Mouse (Mus musculus): ENCODE results near the gene Prss48. TPM values are rescaled to one million over a fixed set of nuclear protein-coding genes. Genes with fewer than 3 reads are reported as not detected.

The Prss48 gene
- polyA plus RNA-seq, 1 experiment from 2014 or later: not detected

DNA sequence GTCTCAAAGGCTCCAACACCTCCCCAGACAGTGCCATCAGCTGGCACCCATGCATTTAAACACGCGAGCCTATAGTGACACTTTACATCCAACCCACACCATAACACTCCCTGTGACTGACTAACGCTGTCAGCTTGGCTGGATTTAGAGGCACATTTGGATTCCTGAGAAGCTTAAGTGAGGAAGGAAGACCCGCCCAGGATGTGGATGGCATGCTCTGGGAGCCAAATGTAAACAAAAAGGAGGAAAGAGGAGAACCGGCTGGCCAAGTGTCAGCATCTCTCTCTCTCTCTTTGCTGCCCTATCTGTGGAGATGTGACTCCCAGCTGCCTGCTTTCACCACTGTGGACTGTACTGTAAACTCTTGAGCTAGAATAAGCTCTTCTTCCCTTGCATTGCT lies 41.2 kb downstream of the Prss48 start:
- DNase-seq (ENCODE audit: low spot score): no peak
- Histone ChIP-seq H3K9me3 (peaks cover 7% of the 10 kb centered on the region), H3K36me3 (no peaks in the 10 kb centered on the region), H3K27ac (no peak overlapping the region), H3K4me1 (replicated peaks) (no peaks in the 10 kb centered on the region), H3K4me3 (no peak overlapping the region), H3K27me3 (ENCODE audit: insufficient read depth, poor library complexity, severe bottlenecking) (no peaks in the 10 kb centered on the region)
- 55% methylated on average over 5 of the region's 5 CpGs for WGBS

GRCm38 (mm10) chr3:85959669-85960068 lies 42.6 kb downstream of the Prss48 start:
- H3K27me3 ChIP-seq (ENCODE audit: insufficient read depth, poor library complexity, severe bottlenecking): no peaks in the 10 kb centered on the region
- no peaks in the 10 kb centered on the region for H3K36me3 ChIP-seq
- 85% methylated on average over 1 of the region's 1 CpGs for WGBS
- DNase-seq (ENCODE audit: low spot score): no peak
- peaks cover 7% of the 10 kb centered on the region for H3K9me3 ChIP-seq
- H3K4me1 ChIP-seq (replicated peaks): no peaks in the 10 kb centered on the region
- H3K27ac ChIP-seq: no peak overlapping the region
- no peak overlapping the region for H3K4me3 ChIP-seq

DNA sequence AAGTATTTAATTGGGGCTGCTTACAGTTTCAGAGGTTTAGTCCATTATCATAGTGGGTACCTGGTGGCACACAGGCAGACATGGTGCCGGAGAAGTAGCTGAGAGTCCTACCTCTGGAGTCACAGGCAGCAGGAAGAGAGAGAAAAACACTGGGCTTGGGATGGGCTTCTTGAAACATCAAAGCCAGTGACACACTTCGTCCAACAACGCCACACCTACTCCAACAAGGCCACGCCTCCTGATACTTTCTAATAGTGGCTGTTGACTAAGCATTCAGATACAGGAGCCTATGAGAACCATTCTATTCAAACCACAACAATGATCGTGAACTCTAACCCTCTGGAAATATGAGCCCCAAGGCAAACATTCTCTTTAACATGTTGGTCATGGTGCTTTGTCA lies 46.6 kb downstream of the Prss48 start:
- Histone ChIP-seq H3K9me3 (no peaks in the 10 kb centered on the region), H3K4me3 (no peak overlapping the region), H3K4me1 (replicated peaks) (no peaks in the 10 kb centered on the region), H3K27ac (no peak overlapping the region), H3K27me3 (ENCODE audit: insufficient read depth, poor library complexity, severe bottlenecking) (no peaks in the 10 kb centered on the region), H3K36me3 (no peaks in the 10 kb centered on the region)
- no peak for DNase-seq (ENCODE audit: low spot score)
- 87% methylated on average over 5 of the region's 5 CpGs for WGBS

DNA sequence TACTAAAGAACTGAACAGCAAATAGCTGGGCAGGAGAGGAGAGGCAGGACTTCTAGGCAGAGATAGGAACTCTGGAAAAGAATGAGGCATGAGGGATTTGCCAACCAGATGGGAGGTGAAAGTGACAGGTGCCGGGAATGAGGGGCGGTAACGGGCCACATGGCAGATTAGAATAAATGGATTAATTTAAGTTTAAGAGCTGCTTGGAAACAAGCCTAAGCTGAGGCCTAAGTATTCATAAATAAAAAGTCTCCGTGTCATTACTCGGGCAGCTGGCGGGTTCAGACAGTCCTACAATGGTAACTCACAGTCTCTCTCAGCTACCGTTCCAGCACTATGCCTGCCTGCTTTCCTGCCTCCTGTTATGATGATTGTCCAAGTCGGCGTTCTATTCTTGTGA lies 47.0 kb downstream of the Prss48 start:
- H3K36me3 ChIP-seq: no peaks in the 10 kb centered on the region
- DNase-seq (ENCODE audit: low spot score): no peak
- H3K4me1 ChIP-seq (replicated peaks): no peaks in the 10 kb centered on the region
- no peaks in the 10 kb centered on the region for H3K9me3 ChIP-seq
- H3K27me3 ChIP-seq (ENCODE audit: insufficient read depth, poor library complexity, severe bottlenecking): no peaks in the 10 kb centered on the region
- no peak overlapping the region for H3K27ac ChIP-seq
- WGBS: 95% methylated on average over 9 of the region's 9 CpGs
- no peak overlapping the region for H3K4me3 ChIP-seq

DNA sequence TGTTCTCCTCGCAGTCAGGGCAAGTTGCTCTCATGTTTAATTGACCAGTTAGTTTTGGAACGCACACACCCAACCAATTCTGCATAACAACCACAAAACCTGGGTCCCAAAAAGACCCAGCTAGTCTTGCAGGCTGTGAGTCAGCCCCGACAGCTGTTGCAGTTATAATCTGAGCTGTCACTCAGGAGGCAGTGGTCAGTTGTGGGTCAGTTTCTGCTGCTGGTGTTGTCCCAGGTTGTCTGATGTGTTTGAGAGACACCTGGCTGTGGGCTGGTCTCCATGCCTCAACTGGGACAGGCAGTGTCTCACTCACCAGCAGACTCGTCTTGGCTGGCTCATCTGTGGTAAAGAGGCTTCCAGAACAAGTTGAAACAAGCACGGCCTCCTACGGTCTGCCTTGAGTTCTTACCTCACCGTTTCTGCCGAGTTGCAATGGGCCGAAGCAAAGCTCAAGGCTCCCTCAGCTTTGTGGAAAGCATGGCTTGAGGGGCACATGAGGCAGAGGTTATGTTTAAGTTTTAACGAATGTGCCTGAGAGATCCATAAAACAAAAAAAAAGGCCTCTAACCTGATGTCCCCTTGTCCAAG lies 49.5 kb downstream of the Prss48 start:
- DNase-seq (ENCODE audit: low spot score): no peak
- peaks cover 4% of the 10 kb centered on the region; the same call in 1 of the 2 replicates for H3K9me3 ChIP-seq
- H3K27ac ChIP-seq: no peak overlapping the region
- no peaks in the 10 kb centered on the region for H3K36me3 ChIP-seq
- H3K4me3 ChIP-seq: no peak overlapping the region
- 85% methylated on average over 10 of the region's 10 CpGs for WGBS
- H3K4me1 ChIP-seq (replicated peaks): no peaks in the 10 kb centered on the region
- H3K27me3 ChIP-seq (ENCODE audit: insufficient read depth, poor library complexity, severe bottlenecking): no peaks in the 10 kb centered on the region

DNA sequence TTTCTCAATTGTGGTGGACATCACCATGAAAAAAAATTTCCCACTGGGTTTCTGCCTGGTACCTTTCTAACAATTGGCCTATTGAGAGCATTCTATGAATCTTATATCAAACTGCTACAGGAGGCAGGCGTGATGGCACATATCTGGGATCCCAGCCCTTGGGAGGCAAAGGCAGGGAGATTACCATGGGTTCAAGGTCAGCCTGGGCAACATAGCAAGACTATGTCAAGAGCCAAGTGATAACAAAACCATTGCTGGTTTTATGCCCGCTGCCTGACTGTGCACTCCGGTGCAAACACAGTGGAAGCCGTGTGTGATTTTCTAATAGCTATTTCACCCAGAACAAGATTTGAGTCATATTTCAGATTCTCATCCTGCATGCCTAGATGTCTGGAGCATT lies 51.4 kb downstream of the Prss48 start:
- Histone ChIP-seq H3K4me3 (no peak overlapping the region), H3K9me3 (peaks cover 4% of the 10 kb centered on the region; the same call in 1 of the 2 replicates), H3K27me3 (ENCODE audit: insufficient read depth, poor library complexity, severe bottlenecking) (no peaks in the 10 kb centered on the region), H3K4me1 (replicated peaks) (0 out of 2 replicates have a peak, but pooled peaks cover 2% of the 10 kb centered on the region), H3K27ac (no peak overlapping the region), H3K36me3 (no peaks in the 10 kb centered on the region)
- no peak for DNase-seq (ENCODE audit: low spot score)
- 95% methylated on average over 4 of the region's 4 CpGs for WGBS

Other genes with a start within 250 kb of the Prss48 start
- gene Fam160a1, start 185.2 kb downstream of the Prss48 start, polyA plus RNA-seq (2016; fragmentation: Nextera tagmentation; extraction: Ambion mirVana): 0.64 and 1.1 TPM in 2 replicates
- gene Glt28d2, start 115.0 kb downstream of the Prss48 start, polyA plus RNA-seq (2016; fragmentation: Nextera tagmentation; extraction: Ambion mirVana): 0.07 and 0.51 TPM in 2 replicates
- gene Gm37240, start 115.0 kb downstream of the Prss48 start, polyA plus RNA-seq (2016; fragmentation: Nextera tagmentation; extraction: Ambion mirVana): 1.4 and 1.6 TPM in 2 replicates
- gene Sh3d19, start 31.4 kb downstream of the Prss48 start, polyA plus RNA-seq (2016; fragmentation: Nextera tagmentation; extraction: Ambion mirVana): 7.9 and 9.0 TPM in 2 replicates
- gene Rps3a1, start 140.2 kb upstream of the Prss48 start, polyA plus RNA-seq (2016; fragmentation: Nextera tagmentation; extraction: Ambion mirVana): 978 and 1,090 TPM in 2 replicates
- 4.0 and 4.5 TPM in 2 replicates for gene Lrba, start 222.2 kb upstream of the Prss48 start, polyA plus RNA-seq (2016; fragmentation: Nextera tagmentation; extraction: Ambion mirVana)

Data from hindbrain, embryonic 10.5 days (tissue).